Mouse (Mus musculus) embryo, embryonic 10.5 days (tissue): ENCODE measurements around the gene Optn.
"Not testable (repeated sequence)": the region's sequence is repeated elsewhere in the genome, so short reads cannot be mapped to it uniquely, and the experiment has no call there.

ENCODE experiments used
- DNase-seq: peaks from one replicate; pipeline ENCODE4 v3.0.0-alpha.2; 2015; ENCODE audit warnings: low spot score

The Optn gene

GRCm38 (mm10) chr2:5063299-5064205 is at the start of gene Optn:
TSS of gene Optn (minus strand) at chr2:5064051.
- DNase-seq: peak; percentile 94

- no peak for DNase-seq
Observed at GRCm38 (mm10) chr2:5112785-5113291, 49.0 kb upstream of the Optn start.

- no peak for DNase-seq
Observed at GRCm38 (mm10) chr2:5102891-5103290, 39.0 kb upstream of the Optn start.

- DNase-seq: no peak
Observed at GRCm38 (mm10) chr2:5101743-5102245, 37.9 kb upstream of the Optn start.

- no peak for DNase-seq
Observed at GRCm38 (mm10) chr2:5099176-5099575, 35.3 kb upstream of the Optn start.

GRCm38 (mm10) chr2:5097786-5098445 is 34.1 kb upstream of the Optn start:
- DNase-seq: peak; percentile 63

- DNase-seq: no peak
Observed at GRCm38 (mm10) chr2:5095316-5095715, 31.5 kb upstream of the Optn start.

GRCm38 (mm10) chr2:5094876-5095275 is 31.0 kb upstream of the Optn start:
- DNase-seq: no peak

GRCm38 (mm10) chr2:5090385-5090784 is 26.5 kb upstream of the Optn start:
- DNase-seq: peak; percentile 62

GRCm38 (mm10) chr2:5087667-5088066 is 23.8 kb upstream of the Optn start:
- no peak for DNase-seq

GRCm38 (mm10) chr2:5083739-5084138 is 19.9 kb upstream of the Optn start:
- DNase-seq: no peak

GRCm38 (mm10) chr2:5080053-5080787 is 16.4 kb upstream of the Optn start:
- peak; percentile 86 for DNase-seq

GRCm38 (mm10) chr2:5077937-5078336 is 14.1 kb upstream of the Optn start:
- DNase-seq: no peak

- DNase-seq: no peak
Observed at GRCm38 (mm10) chr2:5077490-5077889, 13.6 kb upstream of the Optn start.

- DNase-seq: no peak
Observed at GRCm38 (mm10) chr2:5075856-5076255, 12.0 kb upstream of the Optn start.

- no peak for DNase-seq
Observed at GRCm38 (mm10) chr2:5075432-5075831, 11.6 kb upstream of the Optn start.

GRCm38 (mm10) chr2:5073785-5074184 is 9.9 kb upstream of the Optn start:
- no peak for DNase-seq

- no peak for DNase-seq
Observed at GRCm38 (mm10) chr2:5067951-5068350, 4.1 kb upstream of the Optn start.

- not testable (repeated sequence) for DNase-seq
Observed at GRCm38 (mm10) chr2:5067254-5067653, 3.4 kb upstream of the Optn start.

GRCm38 (mm10) chr2:5064247-5064646 is 396 bp upstream of the Optn start:
- no peak for DNase-seq

GRCm38 (mm10) chr2:5062496-5063298 is 1.2 kb downstream of the Optn start:
- DNase-seq: peak; percentile 15
